Mouse (Mus musculus) A20 (cell line): Measurements from ENCODE around the gene Flcn.

Experiments used
- DNase-seq: peaks from one replicate; pipeline ENCODE4 v3.0.0-alpha.2; 2011; ENCODE audit warnings: low read depth, low spot score

Flcn gene

GRCm38 (mm10) chr11:59769738-59770137, 40.1 kb downstream of the Flcn start:
- no peak for DNase-seq

DNA sequence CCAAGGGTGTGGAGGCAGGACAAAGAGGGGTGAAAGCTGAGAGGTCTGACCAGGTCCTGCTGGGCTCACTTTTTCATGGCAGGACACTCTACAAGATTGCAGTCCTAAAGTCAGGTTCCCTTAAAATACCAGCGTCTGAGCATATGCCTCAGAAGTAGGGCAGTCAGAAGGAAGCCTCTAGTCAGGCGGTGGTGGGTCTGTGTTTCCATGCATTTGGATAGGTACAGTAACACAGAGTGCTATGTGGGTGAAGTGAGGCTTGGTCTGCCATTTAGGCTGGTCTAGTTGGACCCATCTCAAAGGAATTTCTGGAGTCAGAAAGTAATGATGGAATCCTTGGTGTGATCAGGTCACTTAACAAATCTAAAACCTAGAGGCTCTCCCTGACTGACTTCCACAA, 40.5 kb downstream of the Flcn start:
- no peak for DNase-seq

DNA sequence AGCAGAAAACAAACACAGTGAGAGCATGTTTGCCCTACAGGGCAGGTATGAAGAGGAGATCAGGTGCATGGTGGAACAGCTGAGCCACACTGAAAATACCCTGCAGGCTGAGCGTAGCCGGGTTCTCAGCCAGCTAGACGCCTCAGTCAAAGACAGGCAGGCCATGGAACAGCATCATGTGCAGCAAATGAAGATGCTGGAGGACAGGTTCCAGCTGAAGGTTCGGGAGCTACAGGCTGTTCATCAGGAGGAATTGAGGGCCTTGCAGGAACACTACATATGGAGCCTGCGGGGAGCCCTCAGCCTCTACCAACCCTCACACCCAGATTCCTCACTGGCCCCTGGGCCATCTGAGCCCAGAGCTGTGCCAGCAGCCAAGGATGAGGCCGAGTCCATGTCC, 49.0 kb downstream of the Flcn start:
- DNase-seq = no peak

GRCm38 (mm10) chr11:59759626-59760025, 50.2 kb downstream of the Flcn start:
- no peak for DNase-seq

GRCm38 (mm10) chr11:59759178-59759577, 50.6 kb downstream of the Flcn start:
- DNase-seq = no peak

DNA sequence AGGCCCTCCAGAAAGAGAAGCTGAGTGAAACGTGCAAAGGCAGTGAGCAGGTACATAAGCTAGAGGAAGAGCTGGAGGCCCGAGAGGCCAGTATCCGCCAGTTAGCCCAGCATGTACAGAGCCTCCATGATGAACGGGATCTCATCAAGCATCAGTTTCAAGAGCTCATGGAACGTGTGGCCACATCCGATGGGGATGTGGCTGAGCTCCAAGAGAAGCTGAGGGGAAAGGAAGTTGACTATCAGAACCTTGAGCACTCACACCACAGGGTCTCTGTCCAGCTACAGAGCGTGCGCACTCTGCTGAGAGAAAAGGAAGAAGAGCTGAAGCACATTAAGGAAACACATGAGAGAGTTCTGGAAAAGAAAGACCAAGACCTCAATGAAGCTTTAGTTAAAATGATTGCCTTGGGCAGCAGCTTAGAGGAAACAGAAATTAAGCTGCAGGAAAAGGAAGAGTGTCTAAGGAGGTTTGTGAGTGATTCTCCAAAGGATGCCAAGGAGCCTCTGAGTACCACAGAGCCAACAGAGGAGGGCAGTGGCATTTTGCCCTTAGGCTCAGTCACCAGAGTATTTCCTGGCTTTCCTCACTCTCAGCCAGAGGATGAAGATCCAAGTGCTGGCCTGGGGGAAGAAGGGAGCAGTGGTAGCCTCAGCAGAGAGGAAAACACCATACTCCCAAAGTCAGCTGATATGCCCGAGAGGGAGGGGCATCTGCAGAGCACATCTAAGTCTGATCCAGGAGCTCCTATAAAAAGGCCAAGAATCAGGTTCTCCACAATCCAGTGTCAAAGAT, 51.4 kb downstream of the Flcn start:
- DNase-seq = no peak

DNA sequence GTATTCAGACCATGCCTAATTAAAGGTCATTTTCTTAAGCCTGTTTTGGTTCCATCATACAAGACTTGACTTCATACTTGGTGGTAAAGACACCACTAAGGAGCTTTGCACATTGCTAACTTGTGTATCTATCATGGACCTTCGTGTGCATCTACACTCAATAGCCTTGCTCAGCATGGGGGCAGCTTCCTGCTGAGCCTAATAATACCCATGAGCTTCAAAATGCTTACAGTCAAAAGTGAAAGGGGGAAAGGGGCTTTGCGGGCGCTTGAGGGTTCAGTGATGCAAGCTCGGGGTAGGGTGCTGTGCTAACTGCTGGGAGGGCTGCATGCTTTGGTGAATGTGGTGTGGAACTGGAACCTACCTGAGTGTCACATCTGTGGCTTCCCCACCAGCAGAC, 53.5 kb downstream of the Flcn start:
- DNase-seq = no peak

GRCm38 (mm10) chr11:59754504-59754903, 55.3 kb downstream of the Flcn start:
- no peak for DNase-seq

- no peak for DNase-seq
Observed at GRCm38 (mm10) chr11:59749050-59749449, 60.8 kb downstream of the Flcn start.

DNA sequence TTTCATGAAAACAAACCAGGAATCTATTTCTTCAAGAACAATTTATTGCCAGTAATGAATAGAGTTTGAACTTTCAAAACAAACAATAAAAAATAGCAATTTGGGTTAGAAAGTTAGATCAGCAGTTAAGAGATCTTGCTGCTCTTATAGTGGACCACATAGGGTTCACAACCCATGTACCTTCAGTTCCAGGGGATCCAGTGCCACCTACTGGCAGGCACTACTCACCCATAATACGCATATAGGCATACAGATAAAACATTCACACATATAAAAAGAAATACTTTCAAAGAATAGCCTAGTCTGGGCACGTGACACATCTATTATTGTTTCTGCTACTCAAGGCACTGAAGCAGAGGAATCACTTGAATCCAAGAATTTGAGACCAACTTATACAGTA, 63.2 kb downstream of the Flcn start:
- peak; percentile 71 for DNase-seq

- DNase-seq = peak; percentile 44
Observed at GRCm38 (mm10) chr11:59745851-59746250, 64.0 kb downstream of the Flcn start.

GRCm38 (mm10) chr11:59744374-59744773, 65.4 kb downstream of the Flcn start:
- no peak for DNase-seq

DNA sequence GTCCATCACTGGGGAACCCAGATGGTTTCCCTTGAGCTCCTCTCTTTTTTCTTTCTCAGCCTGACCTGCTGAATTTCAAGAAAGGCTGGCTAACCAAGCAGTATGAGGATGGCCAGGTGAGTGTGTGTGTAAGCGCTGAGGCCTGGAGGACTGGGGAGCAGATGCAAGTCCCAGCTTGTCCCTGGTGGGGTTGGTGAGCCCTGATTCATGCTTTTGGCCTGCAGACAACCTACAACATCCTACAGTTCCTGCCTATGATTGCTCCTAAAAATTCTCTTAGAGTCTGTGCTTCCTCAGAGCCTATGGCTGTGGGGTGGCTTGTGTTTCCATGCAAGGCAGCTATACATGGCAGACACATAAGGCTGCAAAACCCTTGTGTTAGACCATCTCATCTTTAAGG, 66.1 kb downstream of the Flcn start:
- DNase-seq = no peak

- no peak for DNase-seq
Observed at GRCm38 (mm10) chr11:59743307-59743706, 66.5 kb downstream of the Flcn start.

- no peak for DNase-seq
Observed at GRCm38 (mm10) chr11:59741915-59742314, 67.9 kb downstream of the Flcn start.
